Mouse (Mus musculus): ENCODE measurements around the gene Cyb5r4.
A peak's percentile ranks its signal among the peaks of the same experiment; 100 is the strongest.
"Not testable (repeated sequence)": the region's sequence is repeated elsewhere in the genome, so short reads cannot be mapped to it uniquely, and the experiment has no call there.

Gene Cyb5r4

GRCm38 (mm10) chr9:87027423-87028084, 5.7 kb downstream of the Cyb5r4 start:
- DNase-seq (ENCODE audit: low read depth), result peak; percentile 20

DNA sequence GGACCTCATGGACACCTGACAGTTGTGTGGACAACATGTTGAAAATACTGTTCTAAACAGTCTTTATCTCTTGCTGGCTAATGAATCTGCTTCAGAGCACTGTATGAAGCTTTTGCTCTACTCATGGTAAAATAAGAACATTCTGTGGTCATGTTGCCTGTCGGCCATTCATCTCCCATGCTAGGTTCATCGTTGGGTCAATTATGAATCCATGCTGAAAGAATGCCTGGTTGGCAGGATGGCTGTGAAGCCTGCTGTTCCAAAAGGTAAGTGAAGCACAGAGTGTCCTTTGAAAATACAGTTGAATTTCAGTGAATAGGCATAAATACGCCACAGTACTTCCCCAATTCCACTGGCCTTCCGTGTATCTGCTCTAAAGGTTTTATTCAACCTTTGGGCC, 10.4 kb downstream of the Cyb5r4 start:
- DNase-seq (ENCODE audit: low read depth), result no peak

- no peak for DNase-seq (ENCODE audit: low read depth)
Measured at GRCm38 (mm10) chr9:87034831-87035580, 13.2 kb downstream of the Cyb5r4 start.

DNA sequence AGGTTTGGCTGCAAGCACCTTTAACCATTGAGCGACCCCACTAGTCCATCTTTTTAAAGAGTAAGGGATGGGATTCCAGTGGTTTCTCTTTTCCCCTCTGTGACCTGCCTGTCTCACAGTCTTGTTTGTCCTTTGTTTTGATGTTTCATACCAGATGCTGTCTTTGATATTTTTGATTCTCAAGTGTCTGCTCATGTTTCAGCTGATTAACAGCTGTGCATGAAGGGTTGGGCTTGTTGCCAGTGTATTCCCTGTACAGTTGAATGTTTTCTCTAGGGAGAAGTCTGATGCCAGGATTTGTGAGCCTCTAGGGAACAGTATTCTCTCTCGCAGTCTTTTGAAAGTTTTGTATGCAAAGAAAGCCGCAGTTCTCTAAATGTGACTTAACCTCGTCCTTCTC, 27.6 kb downstream of the Cyb5r4 start:
- no peak for DNase-seq (ENCODE audit: low read depth)

DNA sequence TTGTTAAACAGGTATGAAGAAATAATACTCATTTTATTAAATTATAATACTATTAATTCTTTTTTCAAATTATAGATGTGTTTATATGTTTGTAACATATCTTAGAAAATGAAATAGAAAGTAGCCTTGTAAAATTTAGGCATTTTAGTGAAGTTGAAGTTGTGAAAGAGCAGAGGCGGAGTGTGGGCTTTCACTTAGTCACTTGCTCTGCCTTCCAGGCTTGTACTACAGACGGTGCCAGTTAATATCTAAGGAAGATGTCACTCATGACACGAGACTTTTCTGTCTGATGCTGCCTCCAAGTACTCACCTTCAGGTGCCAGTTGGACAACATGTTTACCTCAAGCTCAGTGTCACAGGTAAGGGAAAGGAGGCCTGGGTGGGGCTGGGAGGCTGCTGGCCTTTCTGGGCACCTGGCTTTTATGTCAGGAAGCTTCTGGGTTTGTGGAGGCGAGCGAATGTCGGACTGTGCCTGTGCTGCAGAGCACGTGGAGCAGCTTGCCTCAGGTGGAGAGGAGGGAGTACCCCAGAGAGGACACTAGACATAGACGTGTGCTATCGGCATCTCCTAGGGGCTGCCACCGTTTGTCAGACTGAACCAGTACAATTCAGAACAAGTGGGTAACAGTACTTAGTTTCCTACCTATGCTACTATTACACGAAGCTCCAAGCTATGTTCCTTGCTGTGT, 33.9 kb downstream of the Cyb5r4 start:
- DNase-seq (ENCODE audit: low read depth), result no peak

- no peak for DNase-seq (ENCODE audit: low read depth)
Measured at GRCm38 (mm10) chr9:87062337-87062736, 40.5 kb downstream of the Cyb5r4 start.

DNA sequence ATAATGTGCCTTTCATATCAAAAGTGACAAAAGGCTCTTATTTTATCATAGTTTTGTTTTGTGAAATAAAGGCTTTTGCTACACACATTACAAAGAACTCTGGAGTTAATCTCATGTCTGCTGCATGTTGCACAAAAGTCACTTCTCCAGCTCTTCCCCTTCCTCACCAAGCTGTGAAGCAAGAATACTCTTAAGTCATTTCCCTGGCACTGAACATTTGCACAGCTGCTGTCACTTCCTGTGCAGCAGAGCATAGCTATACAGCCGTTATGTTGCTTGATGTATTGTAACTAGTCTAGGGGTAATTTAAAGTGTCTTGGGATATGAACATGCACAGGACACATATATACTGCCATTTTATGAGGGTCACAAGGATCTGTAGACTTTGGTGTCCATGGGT, 46.3 kb downstream of the Cyb5r4 start:
- DNase-seq (ENCODE audit: low read depth), result no peak

DNA sequence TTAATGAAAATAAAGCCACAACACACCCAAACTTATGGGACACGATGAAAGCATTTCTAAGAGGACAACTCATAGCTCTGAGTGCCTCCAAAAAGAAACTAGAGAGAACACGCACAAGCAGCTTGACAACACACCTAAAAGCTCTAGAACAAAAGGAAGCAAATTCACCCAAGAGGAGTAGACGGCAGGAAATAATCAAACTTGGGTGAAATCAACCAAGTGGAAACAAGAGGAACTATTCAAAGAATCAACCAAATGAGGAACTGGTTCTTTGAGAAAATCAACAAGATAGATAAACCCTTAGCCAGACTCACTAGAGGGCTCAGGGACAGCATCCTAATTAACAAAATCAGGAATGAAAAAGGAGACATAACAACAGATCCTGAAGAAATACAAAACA, 49.8 kb downstream of the Cyb5r4 start:
- DNase-seq (ENCODE audit: low read depth), result not testable (repeated sequence)

DNA sequence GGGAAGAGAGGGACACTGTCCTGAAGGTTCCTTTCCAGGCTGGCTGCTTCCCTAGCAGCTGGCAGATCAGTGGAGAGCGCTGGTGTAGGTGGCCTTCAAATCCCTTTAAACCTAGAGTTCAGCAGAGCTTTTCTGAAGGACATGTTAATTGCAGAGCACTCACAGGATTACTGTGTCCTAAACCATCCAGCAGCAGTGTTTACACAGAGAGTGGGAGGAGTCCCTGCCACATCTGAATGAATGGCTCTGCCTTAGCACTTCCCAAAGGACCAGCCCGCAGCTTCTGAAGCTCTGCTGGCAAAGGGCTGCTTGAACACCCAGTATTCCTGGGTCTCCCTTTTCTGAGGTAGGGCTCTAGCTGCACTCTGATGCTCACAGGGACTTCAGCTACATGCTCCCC, 56.1 kb downstream of the Cyb5r4 start:
- no peak for DNase-seq (ENCODE audit: low read depth)

GRCm38 (mm10) chr9:87079511-87079910, 57.7 kb downstream of the Cyb5r4 start:
- DNase-seq (ENCODE audit: low read depth), result no peak

GRCm38 (mm10) chr9:87086991-87087390, 65.2 kb downstream of the Cyb5r4 start:
- no peak for DNase-seq (ENCODE audit: low read depth)

DNA sequence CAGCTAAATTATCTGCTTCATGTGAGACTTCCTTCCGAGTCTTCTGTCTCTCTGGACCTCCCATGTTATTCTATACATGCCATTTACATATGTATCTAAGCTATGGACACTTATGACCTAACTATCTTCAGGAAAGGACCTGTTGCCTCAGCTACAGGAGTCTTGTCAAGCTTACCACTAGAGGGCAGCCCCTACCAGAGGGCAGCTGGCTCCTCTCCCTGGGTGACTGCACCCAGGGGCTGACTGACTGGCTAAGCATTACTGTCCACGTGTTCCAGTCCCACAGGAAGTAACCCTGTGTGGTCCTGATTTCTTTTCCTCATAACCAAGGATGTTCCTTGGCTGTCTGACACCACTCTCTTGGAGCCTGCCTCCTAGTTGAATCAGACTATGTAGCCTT, 76.2 kb downstream of the Cyb5r4 start:
- no peak for DNase-seq (ENCODE audit: low read depth)

GRCm38 (mm10) chr9:87115019-87115418, 93.2 kb downstream of the Cyb5r4 start:
- no peak for DNase-seq (ENCODE audit: low read depth)

DNA sequence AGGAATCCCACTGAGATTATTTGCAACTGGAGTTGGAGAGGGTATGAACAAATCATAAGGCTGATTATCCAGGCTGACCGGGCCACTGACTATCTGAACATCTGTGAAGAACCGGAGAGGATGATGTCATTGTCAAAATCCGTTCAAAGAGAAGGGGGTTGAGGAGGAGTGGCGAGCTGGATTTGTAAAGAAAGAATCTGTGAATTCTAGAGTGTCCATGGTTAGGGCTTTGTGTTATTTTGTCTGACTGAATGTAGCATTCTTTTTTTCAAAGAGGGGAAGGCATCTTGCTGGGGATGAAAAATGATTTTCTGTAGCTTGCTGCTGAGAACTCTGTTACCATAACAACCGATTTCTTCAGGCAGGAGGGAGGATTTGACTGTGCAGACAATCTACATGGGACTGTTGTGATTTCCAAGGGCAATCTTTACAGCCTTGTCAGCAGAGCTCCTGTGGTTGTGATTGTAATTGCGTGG, 93.7 kb downstream of the Cyb5r4 start:
- DNase-seq (ENCODE audit: low read depth), result no peak

DNA sequence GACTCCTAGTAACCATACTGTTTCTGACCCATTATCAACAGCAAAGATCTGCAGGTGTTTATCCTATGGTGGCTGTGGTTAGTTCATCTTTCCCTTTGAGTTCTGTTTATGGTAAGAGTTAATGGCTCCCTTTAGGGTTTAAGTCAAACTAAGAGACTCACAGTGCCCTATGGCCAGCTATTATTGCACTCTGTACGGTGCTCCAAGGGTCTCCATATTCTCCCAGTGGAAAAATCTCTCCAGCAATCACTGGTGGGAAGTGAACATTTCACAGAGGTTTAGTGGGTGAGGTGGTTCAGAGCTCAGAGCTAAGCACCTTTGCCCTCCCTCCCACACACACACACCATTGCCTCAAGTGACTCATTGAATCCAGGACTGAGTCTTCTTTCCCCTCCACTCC, 94.2 kb downstream of the Cyb5r4 start:
- DNase-seq (ENCODE audit: low read depth), result no peak

DNA sequence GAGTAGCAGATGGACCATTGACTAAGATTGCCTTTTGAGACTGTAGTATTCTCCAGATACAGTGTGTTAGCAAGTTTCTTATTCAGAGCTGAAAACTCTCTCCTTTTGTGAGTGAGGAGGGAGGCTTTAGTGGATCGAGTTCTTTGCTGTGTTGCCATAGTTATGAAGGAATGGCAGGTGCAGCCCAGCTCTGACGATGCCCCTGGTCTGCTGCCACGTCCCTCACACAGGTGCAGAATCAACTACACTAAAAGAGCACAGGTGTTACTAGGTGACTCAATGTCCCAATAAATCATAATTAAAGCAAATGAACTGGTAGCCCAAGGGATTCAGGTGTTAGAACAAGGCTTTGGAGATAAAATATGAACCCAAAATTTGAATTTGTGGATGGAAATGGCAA, 97.2 kb downstream of the Cyb5r4 start:
- DNase-seq (ENCODE audit: low read depth), result no peak

GRCm38 (mm10) chr9:87121956-87122493, 100.2 kb downstream of the Cyb5r4 start:
- no peak for DNase-seq (ENCODE audit: low read depth)

GRCm38 (mm10) chr9:87127046-87127445, 105.2 kb downstream of the Cyb5r4 start:
- not testable (repeated sequence) for DNase-seq (ENCODE audit: low read depth)

Measured in fibroblast of lung, adult 2 months (primary cell).